Mouse (Mus musculus) gastrocnemius, adult 18-20 months (tissue): Measurements from ENCODE around the gene Hist1h3g. TPM values are rescaled to one million over a fixed set of nuclear protein-coding genes. Genes with fewer than 3 reads are reported as not detected.

ENCODE experiments used
- DNase-seq: peaks from one replicate; pipeline ENCODE4 v3.0.0; 2021; ENCODE audit warnings: low spot score
- microRNA-seq: library from miRNA; unstranded; fragments of <30 nt; microRNA quantifications from one replicate; pipeline ENCODE4 v1.2.0, GENCODE M21; 2021
- total RNA-seq, 2 experiments: library from RNA; stranded (reverse); gene quantifications; 2 replicates each; pipeline ENCODE4 v1.2.3; 2021

The Hist1h3g gene
- total RNA-seq, 2 experiments from 2014 or later = 0.55 to 0.57 TPM

DNA sequence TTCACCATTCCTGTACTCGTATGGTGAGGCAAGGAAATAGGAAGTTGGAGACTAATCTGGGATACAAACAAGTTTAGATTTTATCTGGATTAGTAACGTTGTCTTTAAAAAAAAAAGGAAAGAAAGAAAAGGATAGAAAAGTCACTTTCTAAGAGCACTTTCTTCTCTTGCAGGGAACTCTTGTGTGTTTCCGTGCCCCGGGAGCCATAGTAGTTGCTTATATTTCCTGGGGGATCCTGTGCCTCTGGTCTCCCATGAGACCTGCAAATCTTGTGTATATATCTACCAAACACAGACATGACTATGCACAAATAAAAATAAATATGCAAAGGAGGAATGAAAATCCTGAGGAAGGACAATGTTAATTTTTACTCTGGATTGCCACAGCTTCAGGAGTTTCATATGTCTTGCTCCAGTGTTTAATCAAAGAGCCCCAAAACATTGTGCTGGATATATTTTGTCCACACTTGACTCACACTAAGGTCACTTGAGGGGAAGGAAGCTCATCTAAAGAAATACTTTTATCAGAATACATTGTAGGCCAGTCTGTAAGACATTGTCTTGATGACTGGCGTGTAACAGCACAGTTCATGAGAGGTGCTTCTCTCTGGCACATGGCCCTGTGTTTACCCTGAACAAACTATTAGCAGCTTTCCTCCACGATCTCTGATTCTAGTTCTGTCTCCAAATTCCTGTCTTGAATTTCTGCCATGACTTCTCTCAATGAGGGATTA lies 41.9 kb downstream of the Hist1h3g start:
- no peak for DNase-seq

DNA sequence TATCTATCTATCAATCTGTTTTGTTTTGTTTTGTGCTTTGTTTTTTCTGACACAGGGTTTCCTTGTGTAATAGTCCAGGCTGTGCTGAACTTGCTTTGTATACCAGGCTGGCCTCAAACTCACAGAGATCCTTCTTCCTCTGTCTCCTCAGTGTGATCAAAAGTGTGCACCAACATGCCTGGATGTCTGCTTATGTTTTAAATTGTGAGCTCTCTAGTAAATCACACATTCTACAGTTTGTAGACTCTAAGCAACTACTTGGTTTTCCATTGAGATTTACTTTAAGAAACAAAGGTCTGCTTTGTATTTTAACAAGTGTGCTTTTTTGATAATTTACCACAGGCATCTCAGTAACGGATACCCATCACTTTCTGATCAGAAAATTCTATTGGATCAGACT lies 42.6 kb downstream of the Hist1h3g start:
- no peak for DNase-seq

DNA sequence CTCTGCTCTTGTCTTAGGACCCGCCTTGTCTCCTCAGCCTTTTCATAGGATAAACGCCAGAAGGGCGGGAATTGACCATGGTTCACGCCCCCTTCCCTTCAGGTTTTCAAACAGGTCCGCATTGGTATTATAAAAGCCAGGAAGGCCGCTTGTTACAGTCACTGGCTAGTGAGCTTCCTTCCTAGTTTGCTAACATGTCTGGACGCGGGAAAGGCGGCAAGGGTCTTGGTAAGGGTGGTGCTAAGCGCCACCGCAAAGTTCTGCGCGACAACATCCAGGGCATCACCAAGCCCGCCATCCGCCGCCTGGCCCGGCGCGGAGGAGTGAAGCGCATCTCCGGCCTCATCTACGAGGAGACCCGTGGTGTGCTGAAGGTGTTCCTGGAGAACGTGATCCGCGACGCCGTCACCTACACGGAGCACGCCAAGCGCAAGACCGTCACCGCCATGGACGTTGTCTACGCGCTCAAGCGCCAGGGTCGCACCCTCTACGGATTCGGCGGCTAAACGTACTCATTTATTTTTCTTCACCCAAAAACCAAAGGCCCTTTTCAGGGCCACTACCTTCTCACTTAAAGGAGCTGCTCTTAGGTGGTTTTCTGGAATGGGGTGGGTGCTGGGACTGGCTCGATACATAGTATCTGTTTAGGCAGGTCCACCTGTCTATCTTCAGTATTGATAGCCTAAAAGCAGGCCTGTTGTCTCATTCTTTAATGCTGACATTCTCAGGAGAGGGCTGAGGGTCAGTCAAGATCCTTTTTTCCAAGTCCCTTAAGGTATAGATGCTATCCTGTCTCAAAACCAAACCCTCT lies 46.4 kb downstream of the Hist1h3g start, which contains the start of gene Hist1h4d:
Gene Hist1h4d (plus strand): TSS at position 191 of the 811 bp plus-strand sequence.
- DNase-seq = peak; percentile 98

DNA sequence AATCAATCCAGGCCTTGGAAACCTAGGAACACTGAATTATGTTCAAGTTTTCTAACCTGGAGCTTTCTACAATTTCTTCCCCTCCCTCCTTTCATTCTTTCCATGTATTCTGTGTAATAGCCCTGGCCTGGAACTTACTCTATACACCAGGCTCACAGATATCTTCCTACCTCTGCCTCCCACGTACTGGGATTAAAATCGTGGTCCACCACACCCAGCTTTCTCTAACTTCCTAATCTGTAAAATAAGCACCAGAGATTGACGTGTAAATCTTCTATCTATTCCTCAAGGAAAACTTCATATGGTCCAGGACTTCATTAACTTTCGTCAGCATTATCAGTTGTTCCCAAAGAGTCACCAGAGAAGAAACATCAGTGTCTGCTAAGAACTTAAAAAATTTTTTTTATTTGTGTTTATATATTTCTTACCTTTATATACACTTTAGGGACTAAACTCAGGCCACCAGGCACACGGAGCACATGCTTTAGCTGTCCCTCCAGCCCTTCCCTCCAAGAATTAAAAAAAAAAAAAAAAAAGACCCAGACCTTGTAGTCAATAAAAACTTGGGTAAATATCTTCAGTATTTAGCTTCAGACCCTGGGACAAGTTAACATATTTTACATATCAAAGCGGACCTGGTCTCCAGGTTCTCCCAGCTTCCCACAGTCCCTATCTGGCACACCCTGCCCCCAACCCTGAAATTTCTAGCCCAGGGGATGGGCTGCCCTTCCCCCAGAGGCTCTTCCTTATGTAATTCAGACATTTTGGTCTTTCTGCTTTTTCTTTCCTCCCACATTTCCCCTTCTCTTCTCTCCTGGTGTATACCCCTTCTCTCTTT lies 47.2 kb downstream of the Hist1h3g start:
- DNase-seq = no peak

DNA sequence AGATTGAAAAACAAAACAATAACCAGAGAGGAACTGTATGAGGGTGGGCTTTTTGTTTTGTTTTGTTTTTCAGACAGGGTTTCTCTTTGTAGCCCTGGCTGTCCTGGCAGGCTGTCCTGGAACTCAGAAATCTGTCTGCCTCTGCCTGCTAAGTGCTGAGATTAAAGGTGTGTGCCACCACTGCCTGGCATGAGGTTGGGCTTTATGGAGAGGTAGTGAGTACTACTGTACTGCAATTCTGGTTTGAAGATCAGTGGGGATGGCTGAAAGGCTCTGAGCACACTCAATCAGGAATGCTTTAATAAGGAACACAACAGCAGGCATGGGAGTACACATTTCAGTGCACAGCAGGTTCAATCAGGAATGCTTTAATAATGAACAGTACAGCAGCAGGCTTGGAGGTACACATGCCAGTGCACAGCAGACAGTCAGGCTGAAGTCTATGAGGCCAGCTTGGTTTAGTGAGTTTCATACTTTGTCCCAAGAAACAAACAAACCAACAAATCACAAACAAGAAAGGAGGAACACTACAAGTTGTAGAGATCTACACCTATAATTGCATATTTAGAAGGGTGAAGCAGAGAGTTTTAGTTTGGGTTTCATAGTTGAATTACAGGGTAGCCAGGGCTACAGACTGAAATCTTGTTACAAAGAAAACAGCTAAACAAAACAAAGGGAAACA lies 48.3 kb downstream of the Hist1h3g start:
- no peak for DNase-seq

DNA sequence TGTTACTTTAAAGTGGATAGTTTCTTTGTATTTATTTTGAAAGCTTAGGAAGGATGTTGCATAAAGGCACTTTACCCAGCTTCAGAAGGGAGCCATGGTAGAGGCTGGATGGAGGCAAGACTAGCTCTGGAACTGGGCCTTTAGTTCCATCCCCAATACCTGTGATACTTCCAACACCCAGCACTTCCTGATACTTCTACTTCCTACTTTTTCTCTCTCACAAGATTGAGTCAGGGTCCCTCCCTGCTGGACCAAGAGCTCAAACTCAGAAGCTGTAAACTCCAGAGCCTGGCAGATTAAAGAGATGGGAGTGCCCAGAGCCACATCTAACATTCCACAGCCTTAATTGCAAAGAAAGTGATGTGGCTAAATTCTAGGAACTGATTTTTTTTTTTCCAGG lies 49.1 kb downstream of the Hist1h3g start:
- no peak for DNase-seq

DNA sequence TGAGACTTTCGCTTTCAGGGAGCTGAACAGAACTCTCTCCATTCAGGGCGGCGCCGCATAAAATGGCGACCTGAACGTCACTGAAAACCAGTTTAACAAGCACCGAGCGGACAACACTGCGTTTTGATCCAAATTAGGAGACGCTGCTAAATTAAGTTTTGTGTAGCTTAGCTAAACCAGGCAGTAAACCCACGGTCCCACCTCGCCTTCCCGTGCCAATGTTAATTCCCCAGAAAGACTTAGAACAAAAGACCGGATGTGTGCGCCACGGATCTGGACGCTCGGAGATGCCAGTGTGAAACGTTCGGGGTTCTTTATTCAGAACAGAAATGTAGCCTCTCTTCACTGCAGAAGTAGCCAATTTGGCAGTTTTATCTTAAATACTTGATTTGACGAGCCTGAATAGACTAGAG lies 49.8 kb downstream of the Hist1h3g start:
- peak; percentile 62 for DNase-seq

Small RNA genes lying within 50 kb of the gene (microRNA-seq; reads per million reads assigned to microRNA genes)
- gene Gm44297 (not detected), gene Gm44359 (not detected), gene Gm44394 (not detected), gene n-TStga1 (not detected)

Other genes starting within 250 kb of the Hist1h3g start
- 10 to 100 TPM in 1 of 2 experiments, 1 to 10 TPM in 1; 9.9 to 11.7 TPM for gene Zfp322a, start 166.2 kb upstream of the Hist1h3g start, total RNA-seq
- 1 to 10 TPM; 3.8 to 4.2 TPM for gene Abt1, start 111.6 kb upstream of the Hist1h3g start, total RNA-seq
- not detected for gene Btn1a1, start 69.5 kb upstream of the Hist1h3g start, total RNA-seq
- gene Btn2a2, start 46.6 kb upstream of the Hist1h3g start, total RNA-seq = not detected
- gene Hist1h4h, start 4.4 kb upstream of the Hist1h3g start, total RNA-seq = 100 to 1,000 TPM; 149 to 163 TPM
- 1 to 10 TPM in 1 of 2 experiments, under 1 TPM in 1; 0.73 to 1.9 TPM for gene Hist1h2af, start 1.5 kb upstream of the Hist1h3g start, total RNA-seq
- gene Hist1h2bh, start 8.0 kb downstream of the Hist1h3g start, total RNA-seq = 1 to 10 TPM; 1.0 to 1.1 TPM
- 1 to 10 TPM; 3.0 to 4.8 TPM for gene Hist1h3f, start 8.6 kb downstream of the Hist1h3g start, total RNA-seq
- gene Hist1h4f, start 16.2 kb downstream of the Hist1h3g start, total RNA-seq = 10 to 100 TPM in 1 of 2 experiments, 1 to 10 TPM in 1; 8.3 to 12.3 TPM
- under 1 TPM; 0.83 to 0.89 TPM for gene Hist1h1d, start 17.8 kb downstream of the Hist1h3g start, total RNA-seq
- 10 to 100 TPM; 11.6 to 12.3 TPM for gene Hist1h3e, start 26.9 kb downstream of the Hist1h3g start, total RNA-seq
- under 1 TPM; 0.41 to 0.85 TPM for gene Hist1h2ae, start 35.8 kb downstream of the Hist1h3g start, total RNA-seq
- 1 to 10 TPM; 2.2 to 3.7 TPM for gene Hist1h2bg, start 36.0 kb downstream of the Hist1h3g start, total RNA-seq
- 1 to 10 TPM; 1.3 to 5.3 TPM for gene Hist1h2bf, start 38.8 kb downstream of the Hist1h3g start, total RNA-seq
- 1 to 10 TPM in 1 of 2 experiments, under 1 TPM in 1; 0.80 to 1.7 TPM for gene Hist1h2ad, start 39.0 kb downstream of the Hist1h3g start, total RNA-seq
- gene Hist1h3d, start 40.3 kb downstream of the Hist1h3g start, total RNA-seq = 1 to 10 TPM; 3.2 to 3.7 TPM
- 10 to 100 TPM; 33.6 to 46.4 TPM for gene Hist1h4d, start 46.2 kb downstream of the Hist1h3g start, total RNA-seq
- gene Hist1h2be, start 85.7 kb downstream of the Hist1h3g start, total RNA-seq = 10 to 100 TPM; 13.2 to 15.7 TPM
- gene Hist1h1e, start 87.1 kb downstream of the Hist1h3g start, total RNA-seq = 10 to 100 TPM; 31.1 to 41.1 TPM
- gene Hist1h2ac, start 148.5 kb downstream of the Hist1h3g start, total RNA-seq = 1 to 10 TPM in 1 of 2 experiments, under 1 TPM in 1; 0.68 to 1.3 TPM
- gene Hist1h2bc, start 148.8 kb downstream of the Hist1h3g start, total RNA-seq = 10 to 100 TPM; 66.4 to 69.8 TPM
- gene Hist1h1t, start 160.4 kb downstream of the Hist1h3g start, total RNA-seq = not detected
- 10 to 100 TPM; 57.1 to 66.2 TPM for gene Hist1h4c, start 163.0 kb downstream of the Hist1h3g start, total RNA-seq
- 10 to 100 TPM; 25.6 to 25.7 TPM for gene Hfe, start 175.4 kb downstream of the Hist1h3g start, total RNA-seq
- 100 to 1,000 TPM; 157 to 219 TPM for gene Hist1h1c, start 203.4 kb downstream of the Hist1h3g start, total RNA-seq
- not detected for gene Hist1h3c, start 210.2 kb downstream of the Hist1h3g start, total RNA-seq
- 1 to 10 TPM; 1.3 to 1.4 TPM for gene Hist1h2bb, start 211.3 kb downstream of the Hist1h3g start, total RNA-seq
- gene Hist1h2ab, start 215.7 kb downstream of the Hist1h3g start, total RNA-seq = under 1 TPM in 1 of 2 experiments, not detected in 1; 0.82 TPM
- 1 to 10 TPM in 1 of 2 experiments, not detected in 1; 1.3 TPM for gene Hist1h3b, start 216.8 kb downstream of the Hist1h3g start, total RNA-seq
- 1 to 10 TPM; 1.6 to 1.9 TPM for gene Hist1h4b, start 221.6 kb downstream of the Hist1h3g start, total RNA-seq
- gene Hist1h4a, start 225.8 kb downstream of the Hist1h3g start, total RNA-seq = 1 to 10 TPM in 1 of 2 experiments, under 1 TPM in 1; 0.89 to 2.8 TPM
- gene Hist1h3a, start 227.0 kb downstream of the Hist1h3g start, total RNA-seq = 1 to 10 TPM; 5.1 to 5.3 TPM
- gene Hist1h1a, start 228.2 kb downstream of the Hist1h3g start, total RNA-seq = under 1 TPM; 0.66 to 0.76 TPM
- gene Trim38, start 234.5 kb downstream of the Hist1h3g start, total RNA-seq = not detected